Mouse (Mus musculus) forebrain, embryonic 14.5 days (tissue): Measurements from ENCODE around the gene Gm18336. TPM values are rescaled to one million over a fixed set of nuclear protein-coding genes. Genes with fewer than 3 reads are reported as not detected.

ENCODE experiments used
- ATAC-seq: fragments of 200-750 bp; cut with Nextera tagmentation; 2 replicates; pipeline ENCODE4 v1.8.0; 2017; ENCODE audit warnings: mild to moderate bottlenecking, moderate library complexity
- DNase-seq: peaks from one replicate; pipeline ENCODE4 v3.0.0-alpha.2; 2015; ENCODE audit warnings: low spot score
- H3K27ac ChIP-seq: fragments of 300-500 bp; sonication (generic); 2 replicates; pipeline ENCODE4 v1.5.1; 2014; ENCODE audit warnings: low read depth, mild to moderate bottlenecking, control low read depth, low read length, moderate library complexity
- H3K27me3 ChIP-seq: fragments of 300-500 bp; sonication (generic); replicated peaks from 2 replicates; pipeline ENCODE4 v1.6.1; 2014; ENCODE audit warnings: low read length, control low read depth, mixed read lengths; ENCODE audit not compliant: control insufficient read depth, insufficient read depth
- H3K36me3 ChIP-seq: fragments of 300-500 bp; sonication (generic); 2 replicates; pipeline ENCODE4 v1.6.1; 2014; ENCODE audit warnings: low read length, control low read depth; ENCODE audit not compliant: control insufficient read depth, insufficient read depth
- H3K4me1 ChIP-seq: fragments of 300-500 bp; sonication (generic); 2 replicates; pipeline ENCODE4 v1.6.1; 2014; ENCODE audit warnings: antibody characterized with exemption, low read length, control low read depth; ENCODE audit not compliant: control insufficient read depth, insufficient read depth
- H3K4me2 ChIP-seq: fragments of 300-500 bp; sonication (generic); 2 replicates; pipeline ENCODE4 v1.6.1; 2014; ENCODE audit warnings: mild to moderate bottlenecking, control low read depth, low read length
- H3K4me3 ChIP-seq: fragments of 300-500 bp; sonication (generic); 2 replicates; pipeline ENCODE4 v1.5.1; 2014; ENCODE audit warnings: low read depth, low read length, control low read depth
- H3K9ac ChIP-seq: fragments of 300-500 bp; sonication (generic); 2 replicates; pipeline ENCODE4 v1.6.1; 2014; ENCODE audit warnings: mild to moderate bottlenecking, low read length, control low read depth, moderate library complexity
- H3K9me3 ChIP-seq: fragments of 300-500 bp; sonication (generic); replicated peaks from 2 replicates; pipeline ENCODE4 v1.6.1; 2016; ENCODE audit warnings: low read length, control low read depth, mixed read lengths; ENCODE audit not compliant: control insufficient read depth
- WGBS: fragments of 180-500 bp; shearing (Covaris S2); extraction: QIAGEN DNeasy Blood & Tissue Kit; methylation state at CpG from one replicate; pipeline ENCODE4 v1.1.7; 2014; 5-methylcytosine and 5-hydroxymethylcytosine counted together
- polyA plus RNA-seq: library from polyadenylated mRNA; unstranded; fragments of >200 nt; fragmentation: Nextera tagmentation; extraction: Ambion mirVana; gene quantifications from 2 replicates; pipeline ENCODE4 v1.2.1, GENCODE M21; 2014

The Gm18336 gene
- polyA plus RNA-seq, 1 experiment from 2014 or later: not detected

GRCm38 (mm10) chrX:73396446-73396845, 2.1 kb downstream of the Gm18336 start:
- Histone ChIP-seq H3K9me3 (no peaks in the 10 kb centered on the region), H3K4me2 (no peak overlapping the region), H3K27me3 (no peaks in the 10 kb centered on the region), H3K36me3 (no peaks in the 10 kb centered on the region), H3K4me1 (no peaks in the 10 kb centered on the region), H3K9ac (no peak overlapping the region), H3K27ac (no peak overlapping the region), H3K4me3 (no peak overlapping the region)
- DNase-seq: no peak
- ATAC-seq: no peak
- whole genome bisulfite sequencing: 86% methylated on average over 1 of the region's 1 CpGs

DNA sequence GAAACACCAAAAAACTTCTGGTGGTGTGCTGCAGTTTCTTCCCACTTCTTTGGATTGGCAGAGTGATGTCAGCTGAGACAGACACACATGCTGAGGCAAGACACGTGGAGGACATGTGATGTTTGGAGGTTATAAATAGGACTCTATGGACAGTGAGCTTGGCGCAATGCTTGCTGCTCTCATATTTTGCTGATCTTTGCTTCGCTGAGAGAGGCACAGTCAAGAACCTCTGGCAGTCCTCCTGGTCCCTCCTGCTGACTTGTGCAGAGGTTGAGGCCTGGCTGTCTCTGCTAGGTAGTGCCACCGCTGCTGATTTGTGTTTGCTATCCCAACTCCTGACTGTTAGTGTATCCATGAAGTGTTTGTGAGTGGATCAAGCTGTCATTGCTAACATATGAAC, 7.1 kb downstream of the Gm18336 start:
- no peak overlapping the region for H3K9ac ChIP-seq
- H3K4me3 ChIP-seq: no peak overlapping the region
- no peaks in the 10 kb centered on the region for H3K4me1 ChIP-seq
- no peak overlapping the region for H3K4me2 ChIP-seq
- H3K9me3 ChIP-seq: no peaks in the 10 kb centered on the region
- WGBS: 89% methylated on average over 4 of the region's 4 CpGs
- no peak overlapping the region for H3K27ac ChIP-seq
- no peaks in the 10 kb centered on the region for H3K36me3 ChIP-seq
- ATAC-seq (no peak), DNase-seq (no peak)
- H3K27me3 ChIP-seq: no peaks in the 10 kb centered on the region

GRCm38 (mm10) chrX:73384924-73385323, 13.6 kb downstream of the Gm18336 start:
- Histone ChIP-seq H3K36me3 (no peaks in the 10 kb centered on the region), H3K27ac (peak overlapping the region; percentile 52; the same call in 1 of the 2 replicates), H3K4me3 (no peak overlapping the region), H3K27me3 (no peaks in the 10 kb centered on the region), H3K9ac (no peak overlapping the region), H3K4me2 (no peak overlapping the region), H3K4me1 (no peaks in the 10 kb centered on the region), H3K9me3 (no peaks in the 10 kb centered on the region)
- 23% methylated on average over 1 of the region's 1 CpGs for WGBS
- ATAC-seq: no peak
- DNase-seq: no peak

- ATAC-seq (peak; percentile 66), DNase-seq (peak; percentile 60)
- H3K9ac ChIP-seq: no peak overlapping the region
- H3K4me3 ChIP-seq: no peak overlapping the region
- no peaks in the 10 kb centered on the region for H3K27me3 ChIP-seq
- no peak overlapping the region for H3K4me2 ChIP-seq
- no peaks in the 10 kb centered on the region for H3K4me1 ChIP-seq
- no peaks in the 10 kb centered on the region for H3K36me3 ChIP-seq
- H3K9me3 ChIP-seq: no peaks in the 10 kb centered on the region
- H3K27ac ChIP-seq: peak overlapping the region; percentile 52; the same call in 1 of the 2 replicates
- WGBS: 83% methylated on average over 6 of the region's 6 CpGs
Measured at GRCm38 (mm10) chrX:73384419-73384818, 14.1 kb downstream of the Gm18336 start.

GRCm38 (mm10) chrX:73363291-73363690, 35.2 kb downstream of the Gm18336 start:
- no peak overlapping the region for H3K9ac ChIP-seq
- ATAC-seq (no peak), DNase-seq (no peak)
- no peak overlapping the region for H3K27ac ChIP-seq
- H3K27me3 ChIP-seq: no peaks in the 10 kb centered on the region
- H3K4me3 ChIP-seq: no peak overlapping the region
- no peak overlapping the region for H3K4me2 ChIP-seq
- no peaks in the 10 kb centered on the region for H3K4me1 ChIP-seq
- no peaks in the 10 kb centered on the region for H3K36me3 ChIP-seq
- no peaks in the 10 kb centered on the region for H3K9me3 ChIP-seq

- Histone ChIP-seq H3K36me3 (peaks cover 41% of the 10 kb centered on the region), H3K4me3 (no peak overlapping the region), H3K4me1 (no peaks in the 10 kb centered on the region), H3K9me3 (no peaks in the 10 kb centered on the region), H3K27ac (no peak overlapping the region), H3K4me2 (no peak overlapping the region), H3K27me3 (no peaks in the 10 kb centered on the region), H3K9ac (no peak overlapping the region)
- ATAC-seq: no peak
- WGBS: 65% methylated on average over 1 of the region's 1 CpGs
- DNase-seq: no peak
Measured at GRCm38 (mm10) chrX:73356719-73357118, 41.8 kb downstream of the Gm18336 start.

DNA sequence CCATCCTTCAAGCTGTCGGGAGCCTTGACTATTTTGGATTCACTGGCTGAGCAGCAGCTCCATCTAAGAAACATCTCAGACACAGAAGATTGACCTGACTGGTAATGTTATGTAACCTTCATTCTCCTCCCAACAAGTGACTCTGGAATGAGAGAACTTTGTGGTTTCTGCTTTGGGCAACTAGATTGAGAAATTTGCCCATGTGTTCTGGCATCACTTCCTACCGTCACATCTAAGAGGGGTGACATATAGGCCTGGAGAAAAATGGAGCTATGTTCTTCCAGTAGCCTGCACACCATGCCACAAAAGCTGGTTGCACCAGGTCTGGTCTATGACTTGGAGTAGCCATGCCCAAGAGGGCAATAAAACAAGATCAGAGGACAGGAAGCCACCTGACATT, 42.4 kb downstream of the Gm18336 start:
- Histone ChIP-seq H3K4me3 (no peak overlapping the region), H3K27me3 (no peaks in the 10 kb centered on the region), H3K9ac (no peak overlapping the region), H3K9me3 (no peaks in the 10 kb centered on the region), H3K36me3 (peaks cover 46% of the 10 kb centered on the region), H3K4me1 (no peaks in the 10 kb centered on the region), H3K27ac (no peak overlapping the region), H3K4me2 (no peak overlapping the region)
- WGBS: 87% methylated on average over 2 of the region's 2 CpGs
- DNase-seq (no peak), ATAC-seq (no peak)

Other genes with a start within 250 kb of the Gm18336 start
- gene Xlr5b, start 249.9 kb downstream of the Gm18336 start, polyA plus RNA-seq: not detected in 2 replicates
- gene DXBay18, start 249.3 kb downstream of the Gm18336 start, polyA plus RNA-seq: 0.28 and 0.63 TPM in 2 replicates
- not detected in 2 replicates for gene Spin2d, start 221.7 kb downstream of the Gm18336 start, polyA plus RNA-seq
- gene Xlr3b, start 206.5 kb downstream of the Gm18336 start, polyA plus RNA-seq: 10.6 and 43.5 TPM in 2 replicates
- 0.37 and 1.4 TPM in 2 replicates for gene Xlr4b, start 184.4 kb downstream of the Gm18336 start, polyA plus RNA-seq
- gene F8a, start 170.4 kb downstream of the Gm18336 start, polyA plus RNA-seq: 18.8 and 24.6 TPM in 2 replicates
- gene Xlr4c, start 155.6 kb downstream of the Gm18336 start, polyA plus RNA-seq: 0.54 TPM in 1 of 2 replicates, not detected in the other
- not detected in 2 replicates for gene Xlr3c, start 133.3 kb downstream of the Gm18336 start, polyA plus RNA-seq
- gene Xlr5a, start 105.8 kb downstream of the Gm18336 start, polyA plus RNA-seq: not detected in 2 replicates
- gene Xlr5c, start 105.8 kb downstream of the Gm18336 start, polyA plus RNA-seq: not detected in 2 replicates
- gene Gm45015, start 61.9 kb downstream of the Gm18336 start, polyA plus RNA-seq: not detected in 2 replicates
- 14.4 and 15.2 TPM in 2 replicates for gene Zfp275, start 56.1 kb downstream of the Gm18336 start, polyA plus RNA-seq
- 0.39 and 0.48 TPM in 2 replicates for gene Zfp92, start 12.4 kb upstream of the Gm18336 start, polyA plus RNA-seq
- not detected in 2 replicates for gene Trex2, start 36.6 kb upstream of the Gm18336 start, polyA plus RNA-seq
- 64.2 TPM in 2 replicates for gene Haus7, start 60.3 kb upstream of the Gm18336 start, polyA plus RNA-seq
- 15.5 and 18.0 TPM in 2 replicates for gene Bgn, start 84.9 kb upstream of the Gm18336 start, polyA plus RNA-seq
- 2.1 and 3.8 TPM in 2 replicates for gene Atp2b3, start 104.3 kb upstream of the Gm18336 start, polyA plus RNA-seq
- 0.22 and 0.27 TPM in 2 replicates for gene Dusp9, start 240.7 kb upstream of the Gm18336 start, polyA plus RNA-seq